Mouse (Mus musculus) cerebellum, postnatal 36 days (tissue): ENCODE results near the gene Camk1d.
"Not testable (repeated sequence)": the region's sequence is repeated elsewhere in the genome, so short reads cannot be mapped to it uniquely, and the experiment has no call there.

ENCODE experiments used
- DNase-seq, 2 experiments: peaks; one replicate each; pipeline ENCODE4 v3.0.0; 2021 to 2022; ENCODE audit warnings: mixed read lengths in 2 of 2

The Camk1d gene

GRCm38 (mm10) chr2:5561446-5561845, 152.9 kb downstream of the Camk1d start:
- no peak for DNase-seq

- DNase-seq, result no peak
These were observed 161.1 kb downstream of the Camk1d start for GRCm38 (mm10) chr2:5553264-5553663.

GRCm38 (mm10) chr2:5551758-5552255, 162.5 kb downstream of the Camk1d start:
- no peak for DNase-seq

- no peak for DNase-seq
These were observed 165.0 kb downstream of the Camk1d start for GRCm38 (mm10) chr2:5549334-5549733.

- DNase-seq, result no peak
These were observed 165.4 kb downstream of the Camk1d start for GRCm38 (mm10) chr2:5548872-5549271.

GRCm38 (mm10) chr2:5540870-5541269, 173.4 kb downstream of the Camk1d start:
- peak; percentile 15 to 16 for DNase-seq

GRCm38 (mm10) chr2:5539894-5540293, 174.4 kb downstream of the Camk1d start:
- not testable (repeated sequence) for DNase-seq

- no peak for DNase-seq
These were observed 180.4 kb downstream of the Camk1d start for GRCm38 (mm10) chr2:5533868-5534267.

- no peak for DNase-seq
These were observed 184.3 kb downstream of the Camk1d start for GRCm38 (mm10) chr2:5529992-5530391.

GRCm38 (mm10) chr2:5519221-5519669, 195.1 kb downstream of the Camk1d start:
- DNase-seq, result peak; percentile 12 to 25

- DNase-seq, result peak in 1 of 2 experiments; percentile 11
These were observed 199.2 kb downstream of the Camk1d start for GRCm38 (mm10) chr2:5515106-5515505.

- no peak for DNase-seq
These were observed 200.2 kb downstream of the Camk1d start for GRCm38 (mm10) chr2:5514095-5514494.

- DNase-seq, result no peak
These were observed 200.7 kb downstream of the Camk1d start for GRCm38 (mm10) chr2:5513621-5514020.

GRCm38 (mm10) chr2:5510042-5510441, 204.3 kb downstream of the Camk1d start:
- no peak for DNase-seq

GRCm38 (mm10) chr2:5499620-5500019, 214.7 kb downstream of the Camk1d start:
- no peak for DNase-seq

GRCm38 (mm10) chr2:5489916-5490315, 224.4 kb downstream of the Camk1d start:
- no peak for DNase-seq

GRCm38 (mm10) chr2:5487344-5487743, 227.0 kb downstream of the Camk1d start:
- peak; percentile 16 to 21 for DNase-seq

- DNase-seq, result no peak
These were observed 227.7 kb downstream of the Camk1d start for GRCm38 (mm10) chr2:5486663-5487062.

- DNase-seq, result no peak
These were observed 228.5 kb downstream of the Camk1d start for GRCm38 (mm10) chr2:5485786-5486185.

GRCm38 (mm10) chr2:5479886-5480285, 234.4 kb downstream of the Camk1d start:
- no peak for DNase-seq

- DNase-seq, result no peak
These were observed 235.6 kb downstream of the Camk1d start for GRCm38 (mm10) chr2:5478709-5479108.

GRCm38 (mm10) chr2:5478256-5478655, 236.1 kb downstream of the Camk1d start:
- DNase-seq, result no peak

GRCm38 (mm10) chr2:5477525-5477924, 236.8 kb downstream of the Camk1d start:
- no peak for DNase-seq

- DNase-seq, result no peak
These were observed 244.9 kb downstream of the Camk1d start for GRCm38 (mm10) chr2:5469366-5469941.

GRCm38 (mm10) chr2:5467537-5467936, 246.8 kb downstream of the Camk1d start:
- DNase-seq, result no peak
